Mouse (Mus musculus): ENCODE measurements at regions not wholly inside any gene's neighbourhood (a gene's known extent, or its start where the extent isn't known, plus 50 kb on each side); places are given as distances from the start of the nearest gene placed in this dataset.

DNA sequence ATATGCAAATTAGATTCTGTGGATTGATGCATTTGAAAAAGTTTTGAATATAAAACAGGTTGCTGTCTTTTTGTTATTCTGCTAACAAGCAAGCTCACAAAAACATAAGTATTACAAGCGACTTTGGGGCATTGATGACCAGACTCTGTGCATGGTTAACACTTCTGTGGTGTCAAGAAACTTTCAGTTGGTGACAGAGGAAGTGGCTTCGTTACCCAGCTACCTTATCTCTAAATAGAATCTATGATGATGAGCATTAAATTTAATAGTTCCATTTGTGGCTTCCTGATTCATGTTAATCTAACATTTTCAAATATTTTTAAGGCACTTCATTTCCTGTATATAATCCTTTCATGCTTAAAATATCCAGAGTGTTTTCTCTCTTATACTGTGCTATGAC lies 100.8 kb downstream of the Tm2d1 start:
- ChIA-PET POLR2A (no interaction called here), CTCF (no interaction called here)

DNA sequence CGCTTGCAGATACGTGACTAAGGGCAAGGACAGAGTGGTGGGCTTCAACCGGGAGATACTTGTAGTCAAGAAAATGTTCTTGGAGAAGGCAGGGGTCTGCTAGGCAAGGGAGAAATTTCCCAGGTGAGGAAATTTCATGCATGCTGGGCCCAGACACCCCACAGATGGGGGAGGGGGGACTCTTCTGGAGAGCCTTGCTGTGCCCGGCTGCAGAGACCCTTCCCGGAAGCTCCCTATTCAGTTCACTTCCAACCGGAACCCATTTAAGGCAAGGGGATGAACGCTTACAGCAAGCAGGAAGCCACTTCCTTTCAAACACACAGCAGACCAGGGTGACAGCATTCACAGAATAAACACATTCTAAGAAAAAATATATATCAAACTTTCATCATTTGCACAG lies 124.8 kb downstream of the Tm2d1 start:
- ChIA-PET CTCF (no interaction called here), POLR2A (no interaction called here)

DNA sequence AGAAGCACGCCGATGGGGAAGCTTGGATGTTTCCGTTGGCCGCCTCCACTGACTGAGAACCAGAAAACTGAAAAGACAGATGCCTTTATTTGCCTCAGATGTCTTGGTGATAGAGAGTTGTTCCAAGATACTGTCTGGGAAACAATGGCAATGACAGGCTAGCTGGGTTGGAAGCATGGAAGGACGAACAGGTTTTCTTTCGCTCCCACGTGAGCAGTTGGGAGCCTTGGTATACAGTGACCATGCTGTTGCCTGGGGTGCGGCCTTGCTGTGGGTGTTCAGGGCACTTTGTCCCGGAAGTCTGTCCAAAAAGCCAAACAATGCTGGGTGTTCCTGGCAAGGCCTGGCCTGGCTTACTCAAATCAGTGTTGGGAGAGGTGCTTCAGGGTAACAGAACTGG lies 125.4 kb downstream of the Tm2d1 start:
- ChIA-PET CTCF (no interaction called here), POLR2A (no interaction called here)

DNA sequence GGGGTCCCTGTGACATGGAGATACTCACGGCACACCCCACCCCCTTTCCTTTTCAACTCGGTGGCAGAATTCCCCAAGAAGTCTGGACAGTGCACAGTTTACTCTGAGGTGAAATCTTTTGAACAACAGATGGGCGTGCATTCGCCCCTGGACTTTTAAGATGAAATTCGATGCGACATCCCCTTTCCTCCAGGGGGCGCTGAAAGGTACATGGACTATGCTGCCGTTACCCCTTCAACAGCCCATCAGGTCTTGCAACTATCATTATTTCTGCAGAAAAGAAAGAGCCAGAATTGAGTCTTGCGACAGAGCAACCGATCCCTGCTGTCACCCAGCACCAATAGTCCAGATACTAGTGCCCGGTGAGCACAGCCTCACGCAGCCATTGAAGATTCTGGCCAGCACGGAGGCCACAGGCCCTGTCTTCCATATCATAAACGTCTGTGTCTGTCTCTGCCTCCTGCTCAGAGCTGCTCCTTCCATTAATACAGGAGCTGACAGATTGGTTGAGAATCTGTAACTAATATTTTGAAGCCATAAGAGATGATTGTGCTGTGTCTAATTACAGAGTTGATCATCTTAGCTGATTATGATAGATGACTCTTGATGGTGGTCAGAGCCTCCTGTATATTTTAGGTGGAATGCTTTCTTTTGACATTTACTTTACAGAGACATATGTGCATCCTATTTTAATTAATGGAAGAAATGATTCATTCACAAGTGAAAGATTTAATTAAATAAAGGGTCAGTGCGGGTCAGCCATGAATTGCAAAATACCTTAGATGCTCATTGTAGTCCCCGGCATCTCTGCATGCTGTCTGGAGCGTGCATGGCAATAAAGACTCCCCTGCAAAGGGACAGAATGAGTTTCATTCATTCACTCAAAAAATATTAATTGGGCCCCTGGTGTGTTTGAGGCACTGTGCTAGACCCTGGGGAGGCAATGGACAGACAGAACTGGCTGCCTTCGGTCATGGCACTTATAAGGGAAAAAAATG lies 128.0 kb downstream of the Tm2d1 start:
- ChIA-PET POLR2A (no interaction called here), CTCF (no interaction called here)

DNA sequence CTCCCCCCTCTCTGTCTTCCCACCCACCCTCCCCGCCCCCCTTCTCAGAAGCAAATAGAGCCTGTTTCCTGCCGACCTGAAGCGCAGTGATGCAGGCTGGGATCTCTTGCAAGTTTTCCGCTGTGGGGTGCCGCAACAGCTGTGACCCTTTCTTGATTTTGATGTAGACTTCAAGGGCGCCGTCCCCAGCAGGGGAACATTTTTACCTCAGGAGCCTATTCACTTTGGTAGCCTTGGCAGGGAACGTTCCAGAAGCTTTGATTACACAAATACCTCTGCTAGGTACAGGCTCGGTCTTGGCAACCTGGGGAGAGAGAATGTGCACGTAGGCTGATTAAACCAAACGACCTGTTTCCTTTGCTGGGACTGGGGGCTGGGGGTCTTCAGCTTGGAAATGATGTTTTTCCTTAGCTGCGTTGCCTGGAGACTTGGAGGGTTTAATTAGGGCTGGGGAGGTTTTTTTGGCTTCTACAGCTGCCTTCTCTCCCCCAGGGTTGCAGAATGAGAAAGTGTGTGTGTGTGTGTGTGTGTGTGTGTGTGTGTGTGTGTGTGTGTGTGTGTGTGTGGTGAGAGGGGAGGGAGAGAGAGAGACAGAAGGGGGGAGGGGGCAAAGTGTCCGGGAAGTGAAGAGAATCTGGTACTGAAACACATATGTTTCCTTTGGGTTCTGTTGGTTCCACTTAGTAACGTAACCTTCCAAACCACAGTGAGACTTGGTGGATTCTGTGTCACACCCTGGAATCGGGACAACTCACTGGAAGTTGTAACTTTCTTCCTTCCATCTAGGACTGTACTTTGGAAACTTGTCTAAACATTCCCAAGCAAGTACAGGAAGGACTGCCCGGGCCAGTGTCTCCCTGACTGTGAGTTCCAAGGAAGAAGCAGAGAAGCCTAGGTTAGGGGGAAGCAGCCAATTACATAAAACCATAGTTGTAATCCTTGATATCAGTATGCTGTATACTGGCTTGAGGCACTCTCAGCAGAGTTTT lies 138.9 kb downstream of the Tm2d1 start:
- CTCF ChIA-PET: interaction anchor here in 3 of 4 experiments (0.7 to 1.1 kb wide), 6 partner anchors 78 to 595 kb away, joined by 3 to 6 read pairs (median 3); no protein-coding TSS in a partner anchor
- POLR2A ChIA-PET: interaction anchor here in 1 of 4 experiments (0.5 kb wide), 1 partner anchor 571 kb away, joined by 3 read pairs; no protein-coding TSS in a partner anchor

DNA sequence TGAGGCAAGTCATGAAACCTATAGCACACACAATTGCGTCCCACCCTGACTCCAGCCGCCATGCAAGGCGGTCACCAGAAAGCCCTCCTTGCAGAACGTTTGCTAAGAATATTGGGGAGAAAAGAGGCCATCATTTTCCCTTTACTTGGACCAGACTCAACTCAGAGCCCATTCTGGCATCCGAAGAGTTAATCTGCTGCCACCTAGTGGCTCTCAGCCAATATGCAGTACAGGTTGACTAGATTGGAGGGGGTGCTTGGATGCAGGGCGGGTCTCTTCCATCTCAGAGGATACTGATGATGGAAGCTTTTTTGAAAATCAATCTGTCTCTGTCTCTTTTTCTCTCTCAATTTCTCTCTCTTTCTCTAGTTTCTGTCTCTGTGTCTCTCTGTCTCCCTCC lies 139.6 kb downstream of the Tm2d1 start:
- ChIA-PET CTCF (interaction anchor here in 3 of 4 experiments (0.5 to 1.1 kb wide), 6 partner anchors 80 to 930 kb away, joined by 3 to 6 read pairs (median 3); no protein-coding TSS in a partner anchor), POLR2A (interaction anchor here in 1 of 4 experiments (0.5 kb wide), 1 partner anchor 572 kb away, joined by 3 read pairs; no protein-coding TSS in a partner anchor)

DNA sequence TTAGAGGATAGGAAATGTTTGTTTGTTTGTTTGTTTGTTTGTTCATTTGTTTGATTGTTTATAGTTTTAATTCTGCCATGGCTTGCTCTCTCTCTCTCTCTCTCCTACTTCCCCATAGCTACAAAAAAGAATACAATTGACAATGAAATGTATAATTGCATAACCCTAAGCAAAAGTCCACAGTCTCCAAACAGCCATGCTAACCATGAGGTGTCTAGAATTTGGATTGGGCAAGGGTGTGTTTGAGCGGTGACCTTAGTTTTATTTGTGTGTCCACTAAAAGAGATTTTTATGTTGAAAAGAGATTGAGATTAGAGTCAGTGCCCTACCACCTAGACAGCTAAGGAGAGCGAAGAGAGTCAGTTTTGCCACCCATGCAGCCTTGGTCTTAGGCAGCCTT lies 141.2 kb downstream of the Tm2d1 start:
- POLR2A ChIA-PET: no interaction called here
- CTCF ChIA-PET: no interaction called here

DNA sequence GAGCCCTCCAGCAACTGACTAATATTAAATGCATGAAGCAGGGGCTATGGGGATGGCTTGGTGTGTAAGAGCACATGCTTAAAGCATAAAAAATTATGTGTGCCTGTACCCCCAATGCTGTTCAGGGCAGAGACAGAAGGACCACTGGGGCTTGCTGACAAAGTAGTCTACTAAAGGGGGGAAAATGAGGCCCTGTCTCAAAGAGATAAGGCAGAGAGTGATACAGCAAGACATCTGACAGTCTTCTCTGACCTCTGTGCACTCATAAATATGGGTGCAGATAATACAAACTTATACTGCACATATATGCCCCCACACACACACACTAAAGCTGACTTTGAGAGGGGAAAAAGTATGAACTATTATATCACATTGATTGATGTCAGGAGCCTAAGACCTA lies 142.8 kb downstream of the Tm2d1 start:
- CTCF ChIA-PET: no interaction called here
- POLR2A ChIA-PET: no interaction called here

DNA sequence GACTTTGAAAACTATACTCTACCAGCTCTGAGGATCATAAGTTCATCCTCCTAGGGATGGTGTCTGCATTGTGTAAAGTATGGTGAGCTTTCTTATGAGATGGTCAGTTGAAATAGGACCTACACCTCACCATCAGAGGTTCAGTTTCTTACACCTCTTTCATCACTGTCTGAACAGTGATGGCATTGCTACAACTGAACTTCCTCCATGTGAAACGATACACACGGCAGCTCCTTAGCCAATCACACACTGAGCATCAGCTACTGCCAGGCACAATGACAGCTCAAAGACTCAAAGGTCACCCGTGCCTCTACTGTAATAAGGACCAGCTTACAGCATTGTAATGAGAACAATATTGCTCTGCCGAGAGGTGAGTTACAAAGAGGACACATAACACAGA lies 145.0 kb downstream of the Tm2d1 start:
- CTCF ChIA-PET: interaction anchor here in 1 of 4 experiments (0.5 kb wide), 1 partner anchor 19 kb away, joined by 5 read pairs; no protein-coding TSS in a partner anchor

DNA sequence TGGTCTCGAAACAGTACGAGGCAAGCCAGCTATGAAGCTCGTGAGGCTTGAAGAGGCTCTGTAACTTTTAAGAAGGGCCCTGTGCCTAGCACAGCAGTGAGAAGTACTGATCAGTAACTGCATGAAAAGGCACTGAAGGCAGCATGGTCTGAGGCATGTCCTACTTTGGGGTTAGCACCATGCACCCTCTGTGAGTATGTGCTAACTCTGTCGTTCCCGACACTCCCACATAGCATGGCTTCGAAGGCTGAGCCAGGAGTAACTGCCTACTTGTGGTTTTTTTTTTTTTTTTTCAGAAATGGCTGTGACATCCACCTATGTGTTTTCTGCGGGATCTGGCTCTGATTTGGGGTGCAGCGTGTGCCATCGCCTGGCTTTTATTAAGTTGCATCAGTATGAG lies 145.6 kb downstream of the Tm2d1 start:
- ChIA-PET CTCF (interaction anchor here in 1 of 4 experiments (0.5 kb wide), 1 partner anchor 18 kb away, joined by 5 read pairs; no protein-coding TSS in a partner anchor), POLR2A (interaction anchor here in 1 of 4 experiments (0.7 kb wide), 1 partner anchor 424 kb away, joined by 6 read pairs; no protein-coding TSS in a partner anchor)

More for the DNA sequence above, 145.0 kb downstream of the Tm2d1 start:
- POLR2A ChIA-PET: interaction anchor here in 1 of 4 experiments (0.7 kb wide), 1 partner anchor 425 kb away, joined by 6 read pairs; no protein-coding TSS in a partner anchor

DNA sequence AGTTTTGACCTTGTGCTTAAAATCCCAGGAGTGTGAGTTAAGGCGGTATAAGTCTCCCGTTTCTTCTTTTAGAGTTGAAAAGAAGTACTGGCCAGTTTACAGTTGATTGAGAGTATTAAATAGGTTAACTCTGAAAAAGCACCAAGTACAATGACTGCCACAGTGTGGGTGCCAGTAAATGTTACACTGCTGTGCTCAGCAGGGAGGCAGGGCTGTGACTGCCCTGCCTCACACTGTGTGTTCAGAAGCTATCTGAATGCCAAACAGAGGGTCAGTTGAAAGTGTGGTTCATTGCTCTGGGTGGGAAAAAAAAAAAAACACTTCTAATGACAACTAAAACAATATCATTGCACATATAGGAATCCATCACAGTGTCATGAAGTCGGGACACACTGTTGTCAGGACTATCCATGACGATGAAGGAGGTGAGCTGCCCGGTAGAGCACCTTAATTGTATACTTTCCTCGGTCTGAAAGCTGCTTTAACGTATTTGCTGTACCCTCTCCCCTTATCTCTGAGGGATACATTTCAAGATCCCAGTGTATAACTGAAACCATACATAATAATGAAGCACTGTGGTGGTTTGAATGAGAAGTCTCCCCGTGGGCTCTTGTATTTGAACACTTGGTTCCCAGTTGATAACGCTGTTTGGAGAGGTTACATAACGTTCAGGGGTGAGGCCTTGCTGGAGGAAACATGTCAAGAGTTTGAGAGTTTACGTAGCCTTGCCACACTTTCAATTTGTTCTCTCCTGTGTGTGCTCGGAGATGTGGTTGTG lies 146.9 kb downstream of the Tm2d1 start:
- ChIA-PET POLR2A (interaction anchor here in 3 of 4 experiments (0.6 to 0.7 kb wide), 3 partner anchors 9 to 457 kb away, joined by 3 to 4 read pairs (median 3); no protein-coding TSS in a partner anchor), CTCF (interaction anchor here in 3 of 4 experiments (0.6 to 0.8 kb wide), 3 partner anchors 13 to 497 kb away, joined by 3 to 4 read pairs (median 3); no protein-coding TSS in a partner anchor)

DNA sequence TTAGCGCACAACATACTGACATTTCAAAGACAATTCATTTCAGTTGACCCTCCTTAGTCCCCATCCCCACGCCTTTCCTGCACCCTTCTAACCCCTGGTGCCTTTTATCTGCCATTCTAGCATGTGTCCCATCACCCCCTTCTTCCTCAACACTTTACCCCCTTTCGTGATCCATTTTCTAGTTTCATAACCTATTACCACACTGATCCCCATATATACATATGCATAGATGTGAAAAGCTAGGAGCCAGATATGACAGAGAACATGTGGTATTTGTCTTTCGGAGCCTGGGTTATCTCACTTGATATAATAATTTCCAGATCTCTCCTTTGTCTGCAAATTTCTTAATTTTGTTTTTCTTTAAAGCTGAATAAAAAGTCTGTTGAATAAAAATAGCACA lies 154.9 kb downstream of the Tm2d1 start:
- POLR2A ChIA-PET: no interaction called here
- CTCF ChIA-PET: no interaction called here

DNA sequence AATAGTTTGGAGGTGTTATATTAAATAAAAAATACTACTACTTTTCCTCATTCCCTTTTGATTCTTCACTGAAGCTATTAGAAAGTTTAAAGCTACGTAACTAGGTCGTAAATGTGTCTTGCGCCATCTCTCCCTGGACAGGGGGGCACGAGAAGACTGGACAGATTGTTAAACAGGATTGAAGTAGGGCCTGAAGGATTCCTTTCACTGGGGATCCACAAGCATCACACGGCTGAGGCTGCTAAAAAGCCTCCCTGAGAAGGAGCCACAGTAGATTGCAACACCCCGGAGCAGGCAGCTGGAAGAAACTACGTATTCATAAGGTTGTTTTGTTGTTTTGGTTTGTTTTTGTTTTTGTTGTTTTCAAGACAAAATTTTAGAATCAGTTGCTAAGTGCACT lies 158.7 kb downstream of the Tm2d1 start:
- ChIA-PET CTCF (no interaction called here), POLR2A (no interaction called here)

DNA sequence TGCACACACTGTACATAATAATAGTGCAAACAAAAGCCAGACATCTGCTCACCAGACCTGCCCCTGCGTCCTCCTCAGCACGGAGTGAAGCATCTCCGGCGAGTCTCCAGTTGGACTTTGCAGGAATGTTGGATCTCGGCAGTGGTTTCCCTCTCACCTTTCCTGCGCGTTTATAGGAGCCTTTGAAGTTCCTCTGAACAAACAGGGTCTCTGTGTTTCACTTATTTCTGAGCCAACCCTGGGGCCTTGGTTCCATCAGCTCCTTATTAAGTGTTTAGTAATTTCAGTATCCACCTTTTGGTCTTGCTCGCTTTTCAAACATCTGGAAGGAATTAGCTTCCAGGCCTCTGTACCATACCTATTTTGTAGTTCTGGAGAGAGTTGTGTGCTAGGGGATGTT lies 159.7 kb downstream of the Tm2d1 start:
- POLR2A ChIA-PET: interaction anchor here in 1 of 4 experiments (0.6 kb wide), 1 partner anchor 700 kb away, joined by 3 read pairs; no protein-coding TSS in a partner anchor
- CTCF ChIA-PET: interaction anchor here in 1 of 4 experiments (0.9 kb wide), 1 partner anchor 12 kb away, joined by 3 read pairs; no protein-coding TSS in a partner anchor

DNA sequence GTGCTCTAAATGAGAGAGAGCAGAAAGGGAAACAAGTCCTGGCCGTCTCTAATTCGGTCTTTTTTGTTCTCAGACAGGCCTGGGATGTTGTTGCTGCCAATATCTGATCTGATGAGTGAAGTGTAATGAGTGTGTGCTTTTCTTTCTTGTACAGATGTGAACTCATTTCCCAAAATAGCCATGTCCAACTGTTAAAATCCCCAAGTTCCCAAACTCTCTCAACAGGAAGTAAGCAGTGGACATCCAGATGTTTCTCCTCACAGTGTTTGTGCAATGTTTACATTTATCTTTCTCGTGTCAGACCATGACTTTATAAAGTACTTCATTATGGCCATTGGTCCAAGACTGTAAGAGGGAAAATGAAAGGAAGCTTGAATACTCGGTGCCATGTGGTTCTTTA lies 161.5 kb downstream of the Tm2d1 start:
- CTCF ChIA-PET: no interaction called here
- POLR2A ChIA-PET: no interaction called here

DNA sequence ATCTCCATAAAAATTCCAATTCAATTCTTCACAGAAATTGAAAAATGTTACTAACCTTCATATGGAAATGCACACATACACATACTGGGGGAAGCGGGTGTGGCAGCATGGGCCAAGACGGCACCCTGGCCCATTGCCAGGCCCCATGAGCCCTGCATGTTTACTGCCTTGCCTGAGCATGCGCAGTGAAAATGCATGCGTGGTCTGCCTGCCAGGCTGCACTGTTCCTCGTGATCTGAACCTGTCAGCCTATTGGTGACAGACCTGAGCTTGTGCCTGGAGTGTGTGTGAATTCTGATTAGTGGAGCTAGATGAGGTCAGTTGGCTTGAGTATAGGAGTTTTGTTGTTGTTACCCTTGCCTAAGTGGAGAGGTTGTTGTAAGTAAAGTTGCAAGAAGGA lies 167.9 kb downstream of the Tm2d1 start:
- ChIA-PET POLR2A (no interaction called here), CTCF (no interaction called here)

DNA sequence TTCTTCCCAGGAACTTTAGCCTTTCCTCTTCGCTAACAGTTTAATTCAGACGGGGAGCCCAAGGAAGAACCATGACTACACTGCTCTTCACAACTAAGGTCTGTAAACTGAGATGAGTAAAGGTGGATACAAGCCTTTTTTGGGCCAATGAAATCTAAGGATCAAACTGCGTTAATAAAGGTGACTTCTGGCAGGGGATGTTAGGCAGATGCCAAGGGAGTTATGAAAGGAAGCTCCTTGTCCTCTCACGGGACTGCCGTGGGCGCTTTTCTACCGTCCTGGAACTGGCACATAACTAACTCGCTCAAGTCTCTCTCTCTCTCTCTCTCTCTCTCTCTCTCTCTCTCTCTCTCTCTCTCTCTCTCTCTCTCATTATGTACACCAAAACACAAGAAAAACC lies 175.7 kb downstream of the Tm2d1 start:
- CTCF ChIA-PET: no interaction called here
- POLR2A ChIA-PET: no interaction called here

DNA sequence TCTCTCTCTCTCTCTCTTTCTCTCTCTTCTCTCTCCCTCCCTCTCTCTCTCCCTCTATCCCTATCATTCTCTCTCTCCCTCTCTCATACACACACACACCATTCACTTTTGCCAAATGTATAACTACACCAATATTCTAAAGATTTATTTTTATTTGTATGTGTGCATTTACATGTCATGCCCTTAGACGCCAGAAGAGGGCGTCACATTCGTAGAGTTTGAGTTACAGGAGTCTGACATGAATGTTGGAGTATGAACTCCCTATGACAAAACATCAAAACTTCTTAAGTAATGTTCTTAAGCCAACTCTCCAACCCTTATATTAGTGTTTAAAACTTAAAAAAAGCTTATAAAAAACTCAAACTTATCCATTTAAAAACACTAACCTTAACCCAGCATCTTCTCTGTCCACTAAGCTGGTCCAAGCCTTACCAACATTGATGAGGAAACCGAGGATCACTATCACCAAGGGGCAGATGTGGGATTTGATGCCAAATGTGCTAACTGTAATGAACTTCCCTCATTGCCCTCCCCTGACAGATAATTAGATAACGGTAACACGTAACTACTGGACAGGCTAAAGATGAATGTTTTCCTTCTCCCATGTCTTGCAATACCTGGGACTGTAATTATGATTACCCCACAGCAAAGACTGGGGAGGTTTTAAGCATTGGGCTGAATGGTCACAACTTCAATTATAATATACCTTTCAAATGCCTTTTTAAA lies 176.7 kb downstream of the Tm2d1 start:
- ChIA-PET CTCF (interaction anchor here in 1 of 4 experiments (0.6 to 0.7 kb wide), 2 partner anchors 298 to 1576 kb away, joined by 3 read pairs; no protein-coding TSS in a partner anchor), POLR2A (no interaction called here)

Data from embryonic stem cell, embryonic (primary cell).